Mouse (Mus musculus): ENCODE data around the gene Rasl11a.

- TF ChIP-seq CTCF (IDR thresholded peaks at IDR 0.05; ENCODE audit: control insufficient read depth, insufficient read depth, insufficient read length) (no peak), MYOG (IDR thresholded peaks at IDR 0.05; ENCODE audit: control insufficient read depth, extremely low read depth, insufficient read length) (no peak), MAX (IDR thresholded peaks at IDR 0.05) (no peak)
Measured at GRCm38 (mm10) chr5:146818906-146819623, 25.8 kb upstream of the Rasl11a start.

All from C2C12 (cell line).